Mouse (Mus musculus): ENCODE data around the gene Trpm7. TPM values are rescaled to one million over a fixed set of nuclear protein-coding genes. Genes with fewer than 3 reads are reported as not detected.

The Trpm7 gene
- polyA plus RNA-seq, 1 experiment from 2014 or later, result 52.7 TPM

GRCm38 (mm10) chr2:126755664-126756063 lies 120.4 kb downstream of the Trpm7 start:
- Histone ChIP-seq H3K9me3 (ENCODE audit: control insufficient read depth, low read length) (no peaks in the 10 kb centered on the region), H3K27ac (replicated peaks; ENCODE audit: low read depth, low read length) (no peak overlapping the region), H3K27me3 (ENCODE audit: control insufficient read depth, insufficient read depth, low read length) (no peaks in the 10 kb centered on the region), H3K4me2 (ENCODE audit: low read depth, severe bottlenecking) (no peak overlapping the region), H3K9ac (ENCODE audit: low read length) (no peak overlapping the region), H3K4me3 (ENCODE audit: low read depth, low read length) (no peak overlapping the region), H3K4me1 (ENCODE audit: control insufficient read depth, insufficient read depth, low read length) (no peaks in the 10 kb centered on the region), H3K36me3 (ENCODE audit: control insufficient read depth, insufficient read depth, low read length) (peaks cover 17% of the 10 kb centered on the region; the same call in 1 of the 2 replicates)
- WGBS, result 97% methylated on average over 6 of the region's 6 CpGs
- no peak for ATAC-seq (ENCODE audit: insufficient number of reproducible peaks, low FRiP score, low TSS enrichment, low read depth)
- no peak for DNase-seq (ENCODE audit: low spot score)

- ATAC-seq (ENCODE audit: insufficient number of reproducible peaks, low FRiP score, low TSS enrichment, low read depth), result no peak
- Histone ChIP-seq H3K27ac (replicated peaks; ENCODE audit: low read depth, low read length) (no peak overlapping the region), H3K9me3 (ENCODE audit: control insufficient read depth, low read length) (no peaks in the 10 kb centered on the region), H3K36me3 (ENCODE audit: control insufficient read depth, insufficient read depth, low read length) (peaks cover 8% of the 10 kb centered on the region; the same call in 1 of the 2 replicates), H3K4me2 (ENCODE audit: low read depth, severe bottlenecking) (no peak overlapping the region), H3K4me3 (ENCODE audit: low read depth, low read length) (no peak overlapping the region), H3K4me1 (ENCODE audit: control insufficient read depth, insufficient read depth, low read length) (no peaks in the 10 kb centered on the region), H3K27me3 (ENCODE audit: control insufficient read depth, insufficient read depth, low read length) (no peaks in the 10 kb centered on the region), H3K9ac (ENCODE audit: low read length) (no peak overlapping the region)
- DNase-seq (ENCODE audit: low spot score), result no peak
- whole genome bisulfite sequencing, result 87% methylated on average over 5 of the region's 5 CpGs
These were observed 132.6 kb downstream of the Trpm7 start for GRCm38 (mm10) chr2:126743389-126743788.

Small RNA genes lying within 50 kb of the gene (microRNA-seq; reads per million reads assigned to microRNA genes)
- gene Mir3473g, result not detected

Other genes with a start within 250 kb of the Trpm7 start
- 109 and 111 TPM in 2 replicates for gene Gabpb1, start 199.9 kb downstream of the Trpm7 start, polyA plus RNA-seq (2014; fragmentation: Nextera tagmentation; extraction: Ambion mirVana)
- gene Usp8, start 168.9 kb downstream of the Trpm7 start, polyA plus RNA-seq (2014; fragmentation: Nextera tagmentation; extraction: Ambion mirVana), result 43.7 and 49.2 TPM in 2 replicates
- 2.7 and 3.0 TPM in 2 replicates for gene Usp50, start 92.8 kb downstream of the Trpm7 start, polyA plus RNA-seq (2014; fragmentation: Nextera tagmentation; extraction: Ambion mirVana)
- gene Sppl2a, start 57.0 kb upstream of the Trpm7 start, polyA plus RNA-seq (2014; fragmentation: Nextera tagmentation; extraction: Ambion mirVana), result 37.6 and 39.5 TPM in 2 replicates
- gene Ap4e1, start 132.5 kb upstream of the Trpm7 start, polyA plus RNA-seq (2014; fragmentation: Nextera tagmentation; extraction: Ambion mirVana), result 7.6 and 9.6 TPM in 2 replicates
- 33.3 and 33.6 TPM in 2 replicates for gene Blvra, start 194.4 kb upstream of the Trpm7 start, polyA plus RNA-seq (2014; fragmentation: Nextera tagmentation; extraction: Ambion mirVana)